Mouse (Mus musculus) lung, adult 2 months (tissue): Measurements from ENCODE around the gene Ina.

Experiments
- CTCF ChIP-seq: fragments of 200-500 bp; IDR thresholded peaks from 2 replicates; pipeline ENCODE4 v1.5.1; 2011; ENCODE audit warnings: mild to moderate bottlenecking, low read length, control low read depth; ENCODE audit not compliant: insufficient read depth
- POLR2A ChIP-seq: fragments of 200-500 bp; IDR thresholded peaks from 2 replicates; pipeline ENCODE4 v1.6.1; 2011; ENCODE audit warnings: low read depth, mild to moderate bottlenecking, control low read depth, low read length, borderline replicate concordance; ENCODE audit errors: extremely low read depth

- TF ChIP-seq CTCF (no peak), POLR2A (no peak)
These were observed 18.4 kb upstream of the Ina start for GRCm38 (mm10) chr19:46996095-46996494.
